Mouse (Mus musculus): Measurements from ENCODE around the gene Gm5426. TPM values are rescaled to one million over a fixed set of nuclear protein-coding genes. Genes with fewer than 3 reads are reported as not detected.

Gene Gm5426
- polyA plus RNA-seq, 1 experiment from 2014 or later, result not detected

GRCm38 (mm10) chr10:96181398-96181790 lies 45.0 kb downstream of the Gm5426 start:
- no peak for ATAC-seq (ENCODE audit: insufficient number of reproducible peaks, insufficient read depth, low FRiP score, low read depth)
- peaks cover 0 to 3% of the 10 kb centered on the region in 2 experiments; a peak in 1 of 4 replicates for H3K4me1 ChIP-seq (ENCODE audit: control insufficient read depth in 2 of 2, insufficient read depth in 2 of 2, low read length in 2 of 2)
- WGBS, result 60% methylated on average over 5 of the region's 5 CpGs

DNA sequence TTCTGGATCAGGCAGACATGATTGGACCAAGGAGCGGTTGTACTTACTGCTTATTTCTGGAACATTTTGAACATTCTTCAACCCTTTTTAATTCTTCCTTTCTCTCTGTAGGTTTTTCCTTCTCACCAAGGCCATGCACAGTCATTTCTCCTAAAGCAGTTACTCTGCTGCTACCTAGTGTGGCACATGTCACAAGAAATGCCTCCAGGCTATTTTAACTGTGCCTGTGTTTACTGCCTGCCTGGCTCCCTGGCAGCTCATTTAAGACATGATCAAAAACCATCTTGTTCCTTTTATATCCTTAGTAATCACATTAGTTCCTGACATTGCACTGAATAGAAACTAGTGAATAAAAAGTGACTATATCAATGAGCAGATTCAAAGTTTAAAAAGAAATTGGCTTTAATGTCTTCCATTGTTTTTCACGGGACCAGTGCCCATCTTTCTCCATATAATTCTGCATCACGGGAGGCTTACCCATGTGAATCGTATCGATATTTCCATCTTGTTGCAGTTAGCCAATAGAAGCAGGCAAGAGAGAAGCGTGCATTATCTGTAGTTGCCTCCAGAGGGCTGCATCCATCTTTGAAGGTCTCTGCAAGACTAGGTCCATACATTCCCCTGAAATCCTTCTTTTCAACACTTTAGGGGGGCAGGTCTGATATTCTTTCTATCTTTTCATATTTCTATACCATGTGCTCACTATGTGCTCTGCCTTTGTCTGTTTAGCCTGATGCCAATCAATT lies 45.7 kb downstream of the Gm5426 start:
- no peaks in the 10 kb centered on the region for H3K9me3 ChIP-seq (ENCODE audit: control insufficient read depth, low read length)
- H3K9ac ChIP-seq (ENCODE audit: low read length), result no peak overlapping the region
- H3K36me3 ChIP-seq (ENCODE audit: control insufficient read depth, insufficient read depth, low read length), result no peaks in the 10 kb centered on the region
- H3K4me3 ChIP-seq (ENCODE audit: control insufficient read depth in 1 of 2, insufficient read depth in 1 of 2, low read depth in 1 of 2, low read length in 2 of 2), result no peak overlapping the region
- H3K4me2 ChIP-seq (ENCODE audit: low read length), result no peak overlapping the region
- WGBS, result 87% methylated on average over 6 of the region's 6 CpGs
- ATAC-seq (ENCODE audit: insufficient number of reproducible peaks, insufficient read depth, low FRiP score, low read depth), result no peak
- H3K4me1 ChIP-seq (ENCODE audit: control insufficient read depth in 2 of 2, insufficient read depth in 2 of 2, low read length in 2 of 2), result peaks cover 0 to 3% of the 10 kb centered on the region in 2 experiments; a peak in 1 of 4 replicates
- H3K27ac ChIP-seq (replicated peaks in 1 of 2; ENCODE audit: control insufficient read depth in 1 of 2, insufficient read depth in 1 of 2, low read depth in 2 of 2, low read length in 2 of 2), result no peak overlapping the region
- no peaks in the 10 kb centered on the region for H3K27me3 ChIP-seq (ENCODE audit: control insufficient read depth, insufficient read depth, low read length)

More at GRCm38 (mm10) chr10:96181398-96181790, 45.0 kb downstream of the Gm5426 start:
- H3K36me3 ChIP-seq (ENCODE audit: control insufficient read depth, insufficient read depth, low read length), result no peaks in the 10 kb centered on the region
- peak overlapping the region in 1 of 2 experiments; percentile 55; a peak in 2 of 4 replicates for H3K27ac ChIP-seq (replicated peaks in 1 of 2; ENCODE audit: control insufficient read depth in 1 of 2, insufficient read depth in 1 of 2, low read depth in 2 of 2, low read length in 2 of 2)
- H3K4me2 ChIP-seq (ENCODE audit: low read length), result no peak overlapping the region
- H3K9ac ChIP-seq (ENCODE audit: low read length), result no peak overlapping the region
- no peaks in the 10 kb centered on the region for H3K27me3 ChIP-seq (ENCODE audit: control insufficient read depth, insufficient read depth, low read length)
- H3K4me3 ChIP-seq (ENCODE audit: control insufficient read depth in 1 of 2, insufficient read depth in 1 of 2, low read depth in 1 of 2, low read length in 2 of 2), result no peak overlapping the region
- no peaks in the 10 kb centered on the region for H3K9me3 ChIP-seq (ENCODE audit: control insufficient read depth, low read length)

GRCm38 (mm10) chr10:96185026-96185425 lies 48.6 kb downstream of the Gm5426 start:
- 59% methylated on average over 2 of the region's 2 CpGs for WGBS
- Histone ChIP-seq H3K27me3 (ENCODE audit: control insufficient read depth, insufficient read depth, low read length) (no peaks in the 10 kb centered on the region), H3K27ac (replicated peaks in 1 of 2; ENCODE audit: control insufficient read depth in 1 of 2, insufficient read depth in 1 of 2, low read depth in 2 of 2, low read length in 2 of 2) (no peak overlapping the region), H3K4me2 (ENCODE audit: low read length) (no peak overlapping the region), H3K36me3 (ENCODE audit: control insufficient read depth, insufficient read depth, low read length) (no peaks in the 10 kb centered on the region), H3K4me3 (ENCODE audit: control insufficient read depth in 1 of 2, insufficient read depth in 1 of 2, low read depth in 1 of 2, low read length in 2 of 2) (no peak overlapping the region), H3K9ac (ENCODE audit: low read length) (no peak overlapping the region), H3K9me3 (ENCODE audit: control insufficient read depth, low read length) (no peaks in the 10 kb centered on the region; the same call in 1 of the 2 replicates), H3K4me1 (ENCODE audit: control insufficient read depth in 2 of 2, insufficient read depth in 2 of 2, low read length in 2 of 2) (peaks cover 0 to 2% of the 10 kb centered on the region in 2 experiments; a peak in 1 of 4 replicates)
- no peak for ATAC-seq (ENCODE audit: insufficient number of reproducible peaks, insufficient read depth, low FRiP score, low read depth)

DNA sequence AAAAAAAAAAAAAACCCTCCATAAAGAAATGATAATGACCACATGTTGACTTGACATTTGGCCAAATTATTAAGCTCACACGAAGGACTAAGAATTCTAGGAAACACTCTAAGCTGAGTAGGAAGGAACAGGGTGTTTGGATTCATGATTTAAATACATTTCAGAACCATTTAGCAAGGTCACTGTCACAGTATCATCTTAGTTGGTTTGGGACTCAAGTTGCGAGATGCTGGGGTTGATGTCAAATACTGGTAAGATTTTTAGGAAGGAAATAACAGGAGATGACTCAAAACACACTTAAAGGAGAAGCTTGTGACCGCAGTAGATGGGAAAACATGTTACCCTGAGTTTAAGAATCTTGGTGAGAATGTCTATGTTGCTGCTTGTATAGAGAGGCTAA lies 49.2 kb downstream of the Gm5426 start:
- Histone ChIP-seq H3K4me2 (ENCODE audit: low read length) (no peak overlapping the region), H3K36me3 (ENCODE audit: control insufficient read depth, insufficient read depth, low read length) (no peaks in the 10 kb centered on the region), H3K9me3 (ENCODE audit: control insufficient read depth, low read length) (no peaks in the 10 kb centered on the region; the same call in 1 of the 2 replicates), H3K4me1 (ENCODE audit: control insufficient read depth in 2 of 2, insufficient read depth in 2 of 2, low read length in 2 of 2) (peaks cover 0 to 2% of the 10 kb centered on the region in 2 experiments; a peak in 1 of 4 replicates), H3K9ac (ENCODE audit: low read length) (no peak overlapping the region), H3K27me3 (ENCODE audit: control insufficient read depth, insufficient read depth, low read length) (no peaks in the 10 kb centered on the region), H3K27ac (replicated peaks in 1 of 2; ENCODE audit: control insufficient read depth in 1 of 2, insufficient read depth in 1 of 2, low read depth in 2 of 2, low read length in 2 of 2) (no peak overlapping the region), H3K4me3 (ENCODE audit: control insufficient read depth in 1 of 2, insufficient read depth in 1 of 2, low read depth in 1 of 2, low read length in 2 of 2) (no peak overlapping the region)
- ATAC-seq (ENCODE audit: insufficient number of reproducible peaks, insufficient read depth, low FRiP score, low read depth), result no peak
- 74% methylated on average over 3 of the region's 3 CpGs for WGBS

Small RNA genes within 50 kb of the gene (microRNA-seq; reads per million reads assigned to microRNA genes)
- gene Gm22913, result not detected

Other genes starting within 250 kb of the Gm5426 start
- 23.3 and 24.3 TPM in 2 replicates for gene Eea1, start 196.0 kb upstream of the Gm5426 start, polyA plus RNA-seq (2014; fragmentation: Nextera tagmentation; extraction: Ambion mirVana)